Mouse (Mus musculus) embryonic facial prominence, embryonic 12.5 days (tissue): Measurements from ENCODE around the gene Pafah1b2. TPM values are rescaled to one million over a fixed set of nuclear protein-coding genes. Genes with fewer than 3 reads are reported as not detected.
A peak's percentile ranks its signal among the peaks of the same experiment; 100 is the strongest.

ENCODE experiments used
- ATAC-seq: fragments of 200-750 bp; cut with Nextera tagmentation; 2 replicates; pipeline ENCODE4 v1.8.0; 2017; ENCODE audit not compliant: insufficient number of reproducible peaks, insufficient read depth, low FRiP score, low TSS enrichment
- H3K27ac ChIP-seq: fragments of 300-500 bp; sonication (generic); 2 replicates; pipeline ENCODE4 v1.5.1; 2016; ENCODE audit warnings: mild to moderate bottlenecking
- H3K27me3 ChIP-seq: fragments of 300-500 bp; sonication (generic); 2 replicates; pipeline ENCODE4 v1.6.1; 2016; ENCODE audit warnings: mild to moderate bottlenecking, moderate library complexity
- H3K36me3 ChIP-seq: fragments of 300-500 bp; sonication (generic); 2 replicates; pipeline ENCODE4 v1.6.1; 2016; ENCODE audit warnings: mild to moderate bottlenecking
- H3K4me1 ChIP-seq: fragments of 300-500 bp; sonication (generic); 2 replicates; pipeline ENCODE4 v1.6.1; 2016
- H3K4me2 ChIP-seq: fragments of 300-500 bp; sonication (generic); replicated peaks from 2 replicates; pipeline ENCODE4 v1.6.1; 2016; ENCODE audit warnings: mild to moderate bottlenecking, moderate library complexity
- H3K4me3 ChIP-seq: fragments of 300-500 bp; sonication (generic); 2 replicates; pipeline ENCODE4 v1.5.1; 2016; ENCODE audit warnings: mild to moderate bottlenecking
- H3K9ac ChIP-seq: fragments of 300-500 bp; sonication (generic); 2 replicates; pipeline ENCODE4 v1.6.1; 2016; ENCODE audit warnings: mild to moderate bottlenecking, moderate library complexity
- H3K9me3 ChIP-seq: fragments of 300-500 bp; sonication (generic); 2 replicates; pipeline ENCODE4 v1.6.1; 2016; ENCODE audit warnings: mild to moderate bottlenecking, moderate library complexity
- WGBS: fragments of 180-500 bp; shearing (Covaris S2); methylation state at CpG from one replicate; pipeline ENCODE4 v1.1.7; 2016; 5-methylcytosine and 5-hydroxymethylcytosine counted together
- microRNA-seq: library from miRNA; unstranded; fragments of <30 nt; microRNA quantifications from one replicate; pipeline ENCODE4, GENCODE M21; 2017
- polyA plus RNA-seq: library from polyadenylated mRNA; unstranded; fragments of >200 nt; fragmentation: Nextera tagmentation; extraction: Ambion mirVana; gene quantifications from 2 replicates; pipeline ENCODE4 v1.2.1, GENCODE M21; 2016

Gene Pafah1b2
- polyA plus RNA-seq, 1 experiment from 2014 or later = 231 TPM

- Histone ChIP-seq H3K4me3 (no peak overlapping the region), H3K27ac (no peak overlapping the region), H3K27me3 (no peaks in the 10 kb centered on the region; the same call in 1 of the 2 replicates), H3K36me3 (peaks cover 40% of the 10 kb centered on the region), H3K9me3 (no peaks in the 10 kb centered on the region), H3K9ac (no peak overlapping the region), H3K4me1 (peaks cover 16% of the 10 kb centered on the region; the same call in 1 of the 2 replicates), H3K4me2 (no peak overlapping the region)
- WGBS = 17% methylated on average over 3 of the region's 3 CpGs
- peak; percentile 49; the same call in 1 of the 2 replicates for ATAC-seq
Measured at GRCm38 (mm10) chr9:45936883-45937282, 75.6 kb downstream of the Pafah1b2 start.

DNA sequence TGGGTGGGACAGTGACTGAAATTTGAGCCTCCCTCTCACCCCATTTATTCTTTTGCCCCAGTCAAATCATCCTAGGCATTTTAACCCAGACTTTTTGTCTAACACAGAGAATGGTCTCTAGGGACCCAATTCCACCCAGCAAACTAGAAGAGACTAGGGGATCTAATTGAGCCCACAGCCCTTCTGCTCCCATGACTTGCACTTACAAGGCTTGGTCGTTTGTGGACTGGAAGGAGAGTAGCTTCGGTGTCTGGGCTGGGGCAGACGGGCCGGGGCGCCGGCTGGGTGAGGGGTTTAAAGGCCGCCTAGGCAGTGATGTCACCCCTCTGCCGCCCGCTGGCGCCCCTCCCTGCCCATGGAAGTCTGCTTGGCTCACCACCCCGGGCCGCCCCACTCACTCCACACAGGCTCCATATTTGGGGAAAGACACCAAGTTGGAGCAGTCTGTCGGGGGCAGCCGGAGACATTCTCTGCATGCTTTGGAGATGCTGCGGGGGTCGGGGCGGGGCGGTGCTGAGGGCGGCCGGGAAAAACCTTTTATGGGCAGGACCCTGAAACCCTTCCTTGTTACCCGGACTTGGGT, 76.8 kb downstream of the Pafah1b2 start, which contains the start of gene Tagln:
Gene Tagln (minus strand): TSS at position 431 of the 583 bp plus-strand sequence.
- H3K9ac ChIP-seq = peak within 1 kb of the TSS; percentile 21; the same call in 1 of the 2 replicates
- 11% methylated on average over 21 of the region's 21 CpGs for WGBS
- H3K9me3 ChIP-seq = no peaks in the 10 kb centered on the region
- no peak within 1 kb of the TSS for H3K27ac ChIP-seq
- H3K4me2 ChIP-seq = peak within 1 kb of the TSS; percentile 48
- H3K36me3 ChIP-seq = peaks cover 39% of the 10 kb centered on the region
- peaks cover 16% of the 10 kb centered on the region; the same call in 1 of the 2 replicates for H3K4me1 ChIP-seq
- no peak for ATAC-seq
- peak within 1 kb of the TSS; percentile 20 for H3K4me3 ChIP-seq
- H3K27me3 ChIP-seq = no peaks in the 10 kb centered on the region; the same call in 1 of the 2 replicates

DNA sequence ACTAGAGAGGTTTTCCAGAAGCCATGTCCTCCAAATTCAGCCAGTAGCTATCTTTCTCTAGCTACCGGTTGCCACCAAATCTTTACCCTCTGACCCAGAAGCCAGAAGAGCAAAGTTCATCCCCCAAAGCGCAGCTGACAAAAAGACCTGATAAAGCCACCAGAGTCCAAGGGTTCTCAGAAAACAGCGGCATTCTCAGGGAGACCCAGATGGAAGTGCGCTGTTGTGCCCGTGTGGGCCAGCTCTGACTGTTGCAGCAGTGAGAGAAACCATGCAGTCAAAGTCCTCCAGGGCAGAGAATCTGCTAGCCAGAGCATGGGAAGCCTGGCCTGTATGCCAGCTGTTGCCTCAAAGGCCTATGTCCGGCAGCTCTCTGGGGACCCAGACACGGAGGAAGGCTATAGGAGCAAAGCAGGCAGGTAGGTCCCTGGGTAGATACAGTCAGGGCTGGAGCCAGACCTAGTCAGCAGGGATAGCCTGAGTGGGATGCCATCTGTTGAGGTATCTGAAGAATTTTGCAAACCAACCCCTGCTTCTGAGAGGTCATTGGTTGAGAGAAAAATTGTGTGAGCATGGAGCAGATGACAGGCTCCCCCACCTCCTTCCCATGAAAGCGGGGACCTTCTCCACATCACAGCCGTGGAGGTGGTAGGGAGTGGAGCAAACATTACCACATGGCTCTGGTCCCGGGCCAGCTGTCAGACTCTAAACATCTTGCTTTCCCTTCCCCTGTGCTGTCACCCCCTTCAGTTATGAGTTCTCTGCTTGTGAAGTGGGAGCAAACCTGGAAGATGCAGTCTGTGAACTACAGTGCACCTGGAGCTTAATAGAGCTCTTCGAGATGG, 79.7 kb downstream of the Pafah1b2 start:
- H3K9me3 ChIP-seq = no peaks in the 10 kb centered on the region
- no peak overlapping the region for H3K4me3 ChIP-seq
- no peak overlapping the region for H3K9ac ChIP-seq
- no peak for ATAC-seq
- peaks cover 44% of the 10 kb centered on the region for H3K36me3 ChIP-seq
- no peaks in the 10 kb centered on the region; the same call in 1 of the 2 replicates for H3K27me3 ChIP-seq
- WGBS = 67% methylated on average over 11 of the region's 11 CpGs
- no peak overlapping the region for H3K4me2 ChIP-seq
- H3K4me1 ChIP-seq = peaks cover 16% of the 10 kb centered on the region; the same call in 1 of the 2 replicates
- no peak overlapping the region for H3K27ac ChIP-seq

GRCm38 (mm10) chr9:45931958-45932357, 80.5 kb downstream of the Pafah1b2 start:
- WGBS = 64% methylated on average over 1 of the region's 1 CpGs
- peaks cover 46% of the 10 kb centered on the region for H3K36me3 ChIP-seq

GRCm38 (mm10) chr9:45929285-45929684, 83.2 kb downstream of the Pafah1b2 start:
- Histone ChIP-seq H3K9ac (no peak overlapping the region), H3K4me1 (0 out of 2 replicates have a peak, but pooled peaks cover 7% of the 10 kb centered on the region), H3K27me3 (no peaks in the 10 kb centered on the region), H3K27ac (no peak overlapping the region), H3K36me3 (peaks cover 60% of the 10 kb centered on the region), H3K9me3 (no peaks in the 10 kb centered on the region), H3K4me2 (no peak overlapping the region), H3K4me3 (no peak overlapping the region)
- WGBS = 89% methylated on average over 5 of the region's 5 CpGs
- no peak for ATAC-seq

More at GRCm38 (mm10) chr9:45931958-45932357, 80.5 kb downstream of the Pafah1b2 start:
- no peak overlapping the region for H3K4me3 ChIP-seq
- H3K4me2 ChIP-seq = no peak overlapping the region
- H3K9me3 ChIP-seq = no peaks in the 10 kb centered on the region
- H3K27me3 ChIP-seq = no peaks in the 10 kb centered on the region; the same call in 1 of the 2 replicates
- ATAC-seq = no peak
- H3K9ac ChIP-seq = no peak overlapping the region
- H3K27ac ChIP-seq = no peak overlapping the region
- peaks cover 16% of the 10 kb centered on the region; the same call in 1 of the 2 replicates for H3K4me1 ChIP-seq

- no peaks in the 10 kb centered on the region for H3K9me3 ChIP-seq
- H3K4me1 ChIP-seq = no peaks in the 10 kb centered on the region
- H3K27ac ChIP-seq = no peak overlapping the region
- WGBS = 48% methylated on average over 1 of the region's 1 CpGs
- no peak overlapping the region for H3K9ac ChIP-seq
- no peak for ATAC-seq
- no peak overlapping the region for H3K4me2 ChIP-seq
- H3K36me3 ChIP-seq = peaks cover 75% of the 10 kb centered on the region
- H3K4me3 ChIP-seq = no peak overlapping the region
- H3K27me3 ChIP-seq = no peaks in the 10 kb centered on the region
Measured at GRCm38 (mm10) chr9:45919895-45920294, 92.6 kb downstream of the Pafah1b2 start.

DNA sequence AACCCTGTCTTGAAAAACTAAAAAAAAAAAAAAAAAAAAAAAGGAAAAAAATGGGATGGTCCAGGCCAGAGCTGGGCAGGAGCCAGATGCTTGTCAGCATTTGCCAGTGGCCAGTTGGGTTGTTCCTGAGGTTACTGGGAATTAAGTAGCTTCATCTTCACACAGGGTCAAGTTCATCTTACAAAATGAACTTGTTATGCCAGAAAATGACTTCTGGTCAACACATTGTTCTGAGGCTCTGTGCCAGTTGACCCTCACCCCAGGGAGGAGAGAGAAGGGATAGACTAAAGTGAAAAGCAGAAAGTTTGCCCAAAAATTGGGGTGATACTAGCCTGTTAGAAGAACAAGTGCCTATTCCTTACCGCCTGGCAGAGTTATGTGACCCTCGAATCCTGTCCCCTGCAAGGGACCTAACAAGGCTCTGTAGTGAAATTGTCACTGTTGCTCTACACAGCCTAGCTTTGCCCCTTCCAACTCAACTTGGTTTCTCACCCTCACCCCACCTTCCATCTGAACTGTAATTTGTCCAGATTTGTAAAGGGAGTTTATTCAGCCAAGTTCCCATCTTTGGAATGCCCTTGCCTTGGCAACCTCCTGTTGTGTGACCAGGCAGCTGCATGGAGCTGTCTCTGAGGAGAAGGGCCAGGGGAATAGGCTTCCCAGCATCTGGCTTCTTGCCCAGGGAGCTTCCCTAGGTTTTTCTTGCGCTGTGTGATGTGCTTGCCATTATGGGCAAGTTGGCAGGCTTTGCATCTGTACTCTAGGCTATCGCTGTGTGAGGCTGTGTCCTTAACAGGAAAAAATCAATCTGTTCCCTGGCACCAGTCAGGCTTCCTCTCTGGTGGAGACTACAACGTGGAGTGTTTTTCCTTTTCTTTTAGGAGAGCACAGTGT, 95.2 kb downstream of the Pafah1b2 start:
- WGBS = 94% methylated on average over 5 of the region's 5 CpGs
- Histone ChIP-seq H3K4me3 (no peak overlapping the region), H3K9me3 (no peaks in the 10 kb centered on the region), H3K4me2 (no peak overlapping the region), H3K4me1 (no peaks in the 10 kb centered on the region), H3K9ac (no peak overlapping the region), H3K36me3 (peaks cover 85% of the 10 kb centered on the region), H3K27me3 (no peaks in the 10 kb centered on the region), H3K27ac (no peak overlapping the region)
- ATAC-seq = no peak

- H3K27ac ChIP-seq = no peak overlapping the region
- H3K27me3 ChIP-seq = no peaks in the 10 kb centered on the region
- no peaks in the 10 kb centered on the region for H3K4me1 ChIP-seq
- H3K36me3 ChIP-seq = peaks cover 86% of the 10 kb centered on the region
- 89% methylated on average over 2 of the region's 2 CpGs for WGBS
- H3K9ac ChIP-seq = no peak overlapping the region
- H3K9me3 ChIP-seq = no peaks in the 10 kb centered on the region
- no peak overlapping the region for H3K4me3 ChIP-seq
- ATAC-seq = no peak
- H3K4me2 ChIP-seq = no peak overlapping the region
Measured at GRCm38 (mm10) chr9:45915659-45916058, 96.8 kb downstream of the Pafah1b2 start.

Small RNA genes lying within 50 kb of the gene (microRNA-seq; reads per million reads assigned to microRNA genes)
- gene Mir7087 = not detected

Other genes with a start within 250 kb of the Pafah1b2 start
- 21.2 and 22.8 TPM in 2 replicates for gene Cep164, start 184.0 kb downstream of the Pafah1b2 start, polyA plus RNA-seq
- gene Bace1, start 174.1 kb downstream of the Pafah1b2 start, polyA plus RNA-seq = 33.1 and 35.2 TPM in 2 replicates
- 23.6 and 23.7 TPM in 2 replicates for gene Pcsk7, start 106.2 kb downstream of the Pafah1b2 start, polyA plus RNA-seq
- gene Rnf214, start 105.8 kb downstream of the Pafah1b2 start, polyA plus RNA-seq = 62.2 and 64.1 TPM in 2 replicates
- 14.1 and 16.4 TPM in 2 replicates for gene Tagln, start 76.6 kb downstream of the Pafah1b2 start, polyA plus RNA-seq
- 43.2 and 47.4 TPM in 2 replicates for gene Sidt2, start 57.4 kb downstream of the Pafah1b2 start, polyA plus RNA-seq
- gene Sik3, start 130 bp upstream of the Pafah1b2 start, polyA plus RNA-seq = 12.0 and 15.6 TPM in 2 replicates
- gene Apoa1, start 215.9 kb upstream of the Pafah1b2 start, polyA plus RNA-seq = 2.3 and 2.7 TPM in 2 replicates
- not detected in 2 replicates for gene Apoc3, start 222.9 kb upstream of the Pafah1b2 start, polyA plus RNA-seq
- gene Apoa4, start 228.0 kb upstream of the Pafah1b2 start, polyA plus RNA-seq = not detected in 2 replicates